ENCODE assay signal across 7 mouse cellular contexts in the genomic region with DNA sequence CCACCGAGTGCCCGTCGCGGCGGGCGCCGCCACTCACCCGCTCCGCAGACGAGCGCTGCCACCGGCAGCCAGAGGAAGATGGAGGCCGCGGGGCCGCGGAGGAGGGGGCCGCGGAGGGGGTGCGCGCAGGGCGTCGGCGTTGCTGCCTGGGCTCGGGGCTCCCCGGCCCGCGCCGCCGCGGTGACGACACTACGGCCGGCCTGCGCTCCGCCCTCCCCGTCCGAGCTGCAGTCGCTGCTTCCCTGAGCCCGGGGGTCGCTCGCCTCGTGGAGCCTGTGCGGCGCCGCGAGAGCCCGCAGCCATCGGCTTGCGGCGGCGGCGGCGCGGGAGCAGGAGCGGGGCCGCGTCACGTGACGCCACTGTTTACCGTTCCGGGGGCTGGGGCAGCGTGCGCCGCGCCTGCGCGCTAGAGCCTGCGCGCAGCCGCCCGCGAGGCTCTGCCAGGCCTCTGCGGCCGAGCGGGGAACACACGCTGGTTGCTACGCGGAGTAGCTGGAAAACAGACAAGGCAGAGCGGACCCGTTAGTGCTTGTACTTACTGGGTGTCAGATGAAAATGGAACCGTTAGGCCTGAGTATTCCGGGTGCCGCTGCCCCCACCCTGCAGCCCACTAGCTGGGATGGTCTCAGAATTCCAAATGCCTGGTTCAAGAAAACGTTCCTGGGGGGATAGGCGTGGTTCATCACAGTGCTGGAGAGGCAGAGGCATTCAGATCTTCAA. TPM values are rescaled to one million over a fixed set of nuclear protein-coding genes. Genes with fewer than 3 reads are reported as not detected.
A peak's percentile ranks its signal among the peaks of the same experiment; 100 is the strongest.
DNase-seq lines count a peak whose midpoint lies in the region; ATAC-seq lines count a peak whose summit lies in the region.

Gene Phf3, minus strand, starts transcription at position 381 of the 720 bp plus-strand sequence.

- H3K9me3 ChIP-seq in embryonic facial prominence, embryonic 10.5 days, result no peaks in the 10 kb centered on the region
- no peaks in the 10 kb centered on the region for H3K9me3 ChIP-seq in limb, embryonic 10.5 days (replicated peaks)
- no peaks in the 10 kb centered on the region for H3K9me3 ChIP-seq in midbrain, embryonic 13.5 days

- peak within 1 kb of the TSS; percentile 92 for H3K4me3 ChIP-seq in embryonic facial prominence, embryonic 10.5 days
- peak within 1 kb of the TSS; percentile 92 for H3K4me3 ChIP-seq in limb, embryonic 10.5 days
- H3K4me3 ChIP-seq in midbrain, embryonic 13.5 days (replicated peaks), result peak within 1 kb of the TSS; percentile 84

- peak; percentile 69 for ATAC-seq in granulocyte monocyte progenitor cell, adult 5-6 weeks (replicated peaks; ENCODE audit: poor library complexity, severe bottlenecking)
- ATAC-seq in midbrain, embryonic 13.5 days, result peak; percentile 97

- peaks cover 6% of the 10 kb centered on the region; the same call in 1 of the 2 replicates for H3K36me3 ChIP-seq in embryonic facial prominence, embryonic 10.5 days (replicated peaks)
- H3K36me3 ChIP-seq in limb, embryonic 10.5 days, result no peaks in the 10 kb centered on the region
- no peaks in the 10 kb centered on the region for H3K36me3 ChIP-seq in midbrain, embryonic 13.5 days

- under 1% methylated on average over 84 of the region's 85 CpGs for WGBS in embryonic facial prominence, embryonic 10.5 days
- WGBS in limb, embryonic 10.5 days, result under 1% methylated on average over 76 of the region's 85 CpGs
- WGBS in midbrain, embryonic 13.5 days, result under 1% methylated on average over 62 of the region's 85 CpGs

- H3K4me1 ChIP-seq in embryonic facial prominence, embryonic 10.5 days, result peaks cover 12% of the 10 kb centered on the region
- H3K4me1 ChIP-seq in limb, embryonic 10.5 days, result peaks cover 11% of the 10 kb centered on the region
- peaks cover 29% of the 10 kb centered on the region for H3K4me1 ChIP-seq in midbrain, embryonic 13.5 days (replicated peaks)

- no peaks in the 10 kb centered on the region for H3K27me3 ChIP-seq in embryonic facial prominence, embryonic 10.5 days (replicated peaks; ENCODE audit: low read depth, poor library complexity, severe bottlenecking)
- no peaks in the 10 kb centered on the region for H3K27me3 ChIP-seq in limb, embryonic 10.5 days (ENCODE audit: low read depth, poor library complexity, severe bottlenecking)
- H3K27me3 ChIP-seq in midbrain, embryonic 13.5 days, result no peaks in the 10 kb centered on the region

- peak within 1 kb of the TSS; percentile 93 for H3K9ac ChIP-seq in midbrain, embryonic 13.5 days (replicated peaks)

- DNase-seq in adrenal gland, postnatal 10 days, result peak; percentile 93
- peak; percentile 91 for DNase-seq in embryonic facial prominence, embryonic 10.5 days (ENCODE audit: low spot score)
- peak; percentile 88 for DNase-seq in kidney, adult 11 months
- DNase-seq in limb, embryonic 10.5 days (ENCODE audit: low spot score), result peak; percentile 89
- DNase-seq in spleen, adult 12 weeks (ENCODE audit: low spot score), result peak; percentile 77

- peak within 1 kb of the TSS; percentile 98 for H3K27ac ChIP-seq in embryonic facial prominence, embryonic 10.5 days (replicated peaks)
- H3K27ac ChIP-seq in limb, embryonic 10.5 days, result peak within 1 kb of the TSS; percentile 99
- peak within 1 kb of the TSS; percentile 99 for H3K27ac ChIP-seq in midbrain, embryonic 13.5 days

- H3K4me2 ChIP-seq in midbrain, embryonic 13.5 days (replicated peaks), result peak within 1 kb of the TSS; percentile 63

RNA-seq across cellular contexts. Expression of gene Phf3, which starts in this region (rescaled TPM):
- total RNA-seq in adrenal gland, postnatal 10 days (2021), result 10 to 100 TPM; 76.6 to 78.5 TPM
- 32.6 and 32.7 TPM in 2 replicates for polyA plus RNA-seq in embryonic facial prominence, embryonic 10.5 days (2016; fragmentation: Nextera tagmentation; extraction: Ambion mirVana)
- total RNA-seq in granulocyte monocyte progenitor cell, adult 5-6 weeks (2014; fragmentation: Nextera tagmentation), result 59.3 and 66.5 TPM in 2 replicates
- 90.2 and 138 TPM in 2 replicates for total RNA-seq in granulocyte monocyte progenitor cell, adult 5-6 weeks (2017)
- polyA plus RNA-seq in limb, embryonic 10.5 days (2016; fragmentation: Nextera tagmentation; extraction: Ambion mirVana), result 26.9 and 27.8 TPM in 2 replicates
- 38.4 and 54.3 TPM in 2 replicates for polyA plus RNA-seq in midbrain, embryonic 13.5 days (2015; fragmentation: Nextera tagmentation; extraction: Ambion mirVana)

Comparison
In these comparisons a context has a peak if more than half of its experiments do, and no peak if none do; other contexts are left out.
1. Peak in every context shown above with its lines: DNase-seq, ATAC-seq, H3K4me3 ChIP-seq and H3K27ac ChIP-seq.